Mouse (Mus musculus) testis, adult 2 months (tissue): ENCODE data around the gene Dna2. TPM values are rescaled to one million over a fixed set of nuclear protein-coding genes. Genes with fewer than 3 reads are reported as not detected.

Source experiments
- H3K27ac ChIP-seq: fragments of 200-500 bp; 2 replicates; pipeline ENCODE4 v1.5.1; 2012; ENCODE audit warnings: low read depth, low read length; ENCODE audit not compliant: control insufficient read depth, insufficient read depth
- H3K27me3 ChIP-seq: fragments of 200-500 bp; 2 replicates; pipeline ENCODE4 v1.6.1; 2012; ENCODE audit warnings: mild to moderate bottlenecking, low read length, moderate library complexity; ENCODE audit not compliant: control insufficient read depth, insufficient read depth
- H3K36me3 ChIP-seq: fragments of 200-500 bp; 2 replicates; pipeline ENCODE4 v1.6.1; 2012; ENCODE audit warnings: mild to moderate bottlenecking, low read length; ENCODE audit not compliant: control insufficient read depth, insufficient read depth
- H3K4me1 ChIP-seq: fragments of 200-500 bp; 2 replicates; pipeline ENCODE4 v1.6.1; 2012; ENCODE audit warnings: low read length; ENCODE audit not compliant: control insufficient read depth, insufficient read depth
- H3K4me3 ChIP-seq: fragments of 200-500 bp; 2 replicates; pipeline ENCODE4 v1.5.1; 2012; ENCODE audit warnings: low read depth, mild to moderate bottlenecking, low read length, moderate library complexity, mixed read lengths; ENCODE audit not compliant: control insufficient read depth
- CTCF ChIP-seq: fragments of 200-500 bp; IDR thresholded peaks from 2 replicates; pipeline ENCODE4 v1.5.1; 2012; ENCODE audit warnings: low read depth, mild to moderate bottlenecking, inconsistent platforms, low read length, moderate library complexity; ENCODE audit not compliant: control insufficient read depth, insufficient read depth, insufficient replicate concordance
- POLR2A ChIP-seq: fragments of 200-500 bp; IDR thresholded peaks from 2 replicates; pipeline ENCODE4 v1.6.1; 2012; ENCODE audit warnings: low read depth, mild to moderate bottlenecking, inconsistent platforms, low read length, moderate library complexity; ENCODE audit not compliant: control insufficient read depth
- polyA plus RNA-seq: library from polyadenylated mRNA; depleted of rRNA; stranded (reverse); fragments of >200 nt; gene quantifications from 2 replicates; pipeline ENCODE4 v1.2.3, GENCODE M21; 2012; rRNA removed

Gene Dna2
- polyA plus RNA-seq, 1 experiment: 3.7 TPM

DNA sequence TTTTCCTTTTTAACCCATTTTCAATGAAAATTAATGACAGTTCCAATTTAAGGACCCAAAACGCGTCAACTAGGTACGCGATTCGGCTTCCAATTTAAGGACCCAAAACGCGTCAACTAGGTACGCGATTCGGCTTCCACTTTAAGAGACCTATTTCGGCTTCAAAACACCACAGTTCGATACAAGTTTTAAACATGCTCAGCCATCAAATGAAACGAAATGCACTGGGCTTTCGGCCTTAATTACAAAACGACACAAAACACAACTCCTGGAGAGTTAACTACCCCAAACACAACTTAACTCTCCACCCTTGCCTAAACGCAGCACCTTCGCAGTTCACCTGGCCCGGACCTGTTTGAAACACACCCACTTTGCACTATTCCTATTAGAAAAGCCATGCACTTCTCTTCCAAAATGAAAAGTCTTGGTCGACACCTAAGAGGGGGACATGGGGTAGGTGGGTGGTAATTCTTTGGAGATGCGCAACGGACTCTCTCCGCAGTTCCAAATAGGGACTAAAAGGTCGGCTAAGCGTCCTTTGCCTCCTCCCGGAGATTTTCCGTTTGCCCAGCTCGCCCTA, 75.8 kb downstream of the Dna2 start:
- Histone ChIP-seq H3K27me3 (no peaks in the 10 kb centered on the region), H3K36me3 (no peaks in the 10 kb centered on the region; the same call in none of the 2 replicates), H3K4me3 (peak overlapping the region; percentile 88), H3K27ac (peak overlapping the region; percentile 95), H3K4me1 (peaks cover 7% of the 10 kb centered on the region)
- TF ChIP-seq POLR2A (peak; percentile 20; the same call in 1 of the 2 replicates), CTCF (no peak)

DNA sequence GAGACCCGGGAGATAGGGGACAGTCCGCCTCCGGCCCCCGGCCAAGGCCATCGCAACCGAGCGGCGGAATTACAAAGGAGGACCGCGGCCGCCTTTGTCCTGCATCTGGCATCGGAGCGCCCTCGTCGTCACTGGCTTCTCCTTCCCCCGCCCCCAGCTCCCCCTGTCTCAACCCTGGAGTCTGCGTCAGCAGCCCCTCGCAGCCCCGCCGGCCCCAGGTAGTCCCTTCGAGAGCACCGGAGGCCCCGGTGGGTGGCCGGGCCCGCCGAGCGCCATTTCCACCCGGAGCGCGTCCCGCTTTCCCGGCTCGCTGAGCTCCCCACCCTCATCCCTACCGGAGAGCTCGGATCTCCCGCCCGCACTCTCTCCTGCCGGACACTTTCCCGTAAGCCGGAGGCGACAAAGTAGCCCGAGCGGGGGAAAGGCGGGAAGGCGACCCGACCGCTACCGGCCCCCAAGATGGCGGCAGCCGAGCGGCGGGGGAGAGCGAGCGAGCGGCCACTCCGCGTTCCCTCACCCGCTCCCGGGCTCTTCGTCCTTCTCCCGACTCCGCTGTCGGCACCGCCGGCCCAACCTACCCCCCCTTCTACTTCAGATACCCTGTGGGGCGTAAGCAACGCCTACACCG, 76.4 kb downstream of the Dna2 start:
- Histone ChIP-seq H3K36me3 (no peaks in the 10 kb centered on the region; the same call in none of the 2 replicates), H3K4me3 (peak overlapping the region; percentile 88), H3K27ac (peak overlapping the region; percentile 95), H3K27me3 (no peaks in the 10 kb centered on the region), H3K4me1 (peaks cover 9% of the 10 kb centered on the region)
- no peak for TF ChIP-seq CTCF
- TF ChIP-seq POLR2A: no peak

Other genes with a start within 250 kb of the Dna2 start
- 0.31 and 0.83 TPM in 2 replicates for gene Stox1, start 220.9 kb upstream of the Dna2 start, polyA plus RNA-seq
- gene Ccar1, start 154.7 kb upstream of the Dna2 start, polyA plus RNA-seq: 79.8 and 94.1 TPM in 2 replicates
- gene Tet1, start 38.0 kb upstream of the Dna2 start, polyA plus RNA-seq: 0.10 and 0.11 TPM in 2 replicates
- 4.6 and 4.7 TPM in 2 replicates for gene Slc25a16, start 26.4 kb upstream of the Dna2 start, polyA plus RNA-seq
- 0.77 and 1.2 TPM in 2 replicates for gene Rufy2, start 33.2 kb downstream of the Dna2 start, polyA plus RNA-seq
- 56.4 and 83.8 TPM in 2 replicates for gene Hnrnph3, start 77.2 kb downstream of the Dna2 start, polyA plus RNA-seq
- 4.0 and 6.0 TPM in 2 replicates for gene Pbld2, start 77.3 kb downstream of the Dna2 start, polyA plus RNA-seq
- 0.53 and 0.57 TPM in 2 replicates for gene Pbld1, start 113.1 kb downstream of the Dna2 start, polyA plus RNA-seq
- not detected in 2 replicates for gene Atoh7, start 152.6 kb downstream of the Dna2 start, polyA plus RNA-seq